Mouse (Mus musculus) R1 (cell line): ENCODE results near the gene Amer2.
A peak's percentile ranks its signal among the peaks of the same experiment; 100 is the strongest.
"Not testable (repeated sequence)": the region's sequence is repeated elsewhere in the genome, so short reads cannot be mapped to it uniquely, and the experiment has no call there.

ENCODE experiments used
- DNase-seq: peaks from one replicate; pipeline ENCODE4 v3.0.0-alpha.2; 2018; ENCODE audit warnings: low read depth, low spot score

Amer2 gene

DNA sequence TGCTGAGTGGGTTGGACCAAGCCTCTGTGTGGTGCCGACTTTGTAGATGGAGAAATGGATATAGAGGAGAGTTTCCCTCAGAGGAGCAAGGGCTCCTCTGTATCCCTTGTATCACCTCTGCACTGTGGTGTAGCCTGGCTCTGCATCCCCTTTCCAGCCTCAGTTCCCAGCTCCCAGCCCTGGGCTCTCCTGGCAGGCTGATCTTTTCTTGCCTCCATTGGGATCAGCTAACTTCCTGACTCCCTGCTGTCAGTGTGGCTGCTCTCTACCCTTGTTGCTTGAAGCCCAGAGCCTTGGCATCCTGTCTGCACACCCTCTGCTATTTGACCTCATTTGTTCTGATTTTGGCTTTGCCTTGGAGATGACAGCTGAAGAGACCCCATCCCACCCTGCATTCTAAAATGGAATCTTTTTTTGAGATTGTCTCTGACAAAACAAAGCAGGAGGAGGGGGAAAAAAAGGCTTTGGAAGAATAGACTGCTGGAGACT, at the start of gene Amer2:
Amer2 (plus strand) TSS at position 439 of the 489 bp plus-strand sequence.
- DNase-seq, result no peak

DNA sequence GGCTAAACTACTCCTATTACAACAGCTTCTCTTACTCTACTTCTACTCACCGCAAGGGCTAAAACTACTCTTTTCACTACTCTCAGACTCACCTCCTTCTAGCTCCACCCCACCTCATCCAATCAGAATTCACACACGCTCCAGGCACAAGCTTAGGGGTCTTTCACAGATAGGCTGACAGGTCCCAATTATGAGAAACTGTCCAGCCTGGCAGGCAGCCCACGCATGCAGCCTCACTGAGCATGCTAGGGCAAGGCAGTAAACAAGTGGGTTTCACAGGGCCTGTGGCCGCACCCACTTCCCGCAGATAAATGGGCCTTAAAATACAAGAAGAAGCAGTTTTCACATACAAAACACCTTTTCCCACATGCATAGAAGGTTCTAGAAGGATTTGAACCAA, 33.1 kb upstream of the Amer2 start:
- not testable (repeated sequence) for DNase-seq

DNA sequence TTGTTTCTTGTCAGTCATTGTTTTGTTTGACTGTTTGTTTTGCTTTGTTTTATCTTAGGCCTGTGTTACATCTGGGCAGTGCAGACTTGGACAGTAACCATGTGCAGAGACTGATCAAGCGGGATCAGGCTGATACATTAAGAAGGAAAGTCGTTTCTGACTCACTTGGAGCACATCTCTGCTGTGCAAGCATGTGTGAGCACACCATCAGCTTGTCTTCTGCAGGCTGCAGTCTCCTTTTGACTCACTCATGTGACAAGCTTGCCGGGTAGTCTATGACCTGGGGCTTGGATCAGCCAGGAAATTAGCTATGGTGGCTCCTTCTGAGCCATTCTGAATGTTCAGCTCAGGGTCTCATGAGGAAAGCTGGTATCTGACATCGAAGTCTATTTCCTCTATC, 32.5 kb upstream of the Amer2 start:
- DNase-seq, result no peak

DNA sequence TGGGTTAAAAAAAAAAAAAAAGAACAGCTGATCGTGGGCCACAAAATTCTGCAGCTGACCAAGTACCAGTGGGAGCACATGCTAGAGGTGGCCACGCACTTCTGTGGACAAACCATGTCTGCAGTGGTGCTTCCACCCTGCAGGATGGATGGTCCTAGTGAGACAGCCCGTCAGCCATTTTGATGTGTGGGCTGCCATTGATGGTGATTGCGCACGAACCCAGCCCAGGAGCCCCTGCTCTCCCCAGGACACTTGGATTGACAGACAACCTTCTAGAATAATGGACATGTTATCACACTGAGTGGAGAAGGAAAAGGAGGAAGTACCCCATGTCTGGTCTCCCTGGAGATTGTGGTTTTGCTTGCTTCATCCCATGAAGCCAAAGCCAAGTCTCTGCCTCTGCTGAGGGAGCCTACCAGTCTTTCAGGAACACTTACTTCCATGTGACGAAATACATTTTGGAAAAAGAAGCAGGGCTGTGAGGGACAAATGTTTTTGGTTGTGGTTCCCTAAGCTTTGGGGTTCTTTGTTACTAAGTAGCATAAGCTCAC, 27.7 kb upstream of the Amer2 start:
- DNase-seq, result no peak

DNA sequence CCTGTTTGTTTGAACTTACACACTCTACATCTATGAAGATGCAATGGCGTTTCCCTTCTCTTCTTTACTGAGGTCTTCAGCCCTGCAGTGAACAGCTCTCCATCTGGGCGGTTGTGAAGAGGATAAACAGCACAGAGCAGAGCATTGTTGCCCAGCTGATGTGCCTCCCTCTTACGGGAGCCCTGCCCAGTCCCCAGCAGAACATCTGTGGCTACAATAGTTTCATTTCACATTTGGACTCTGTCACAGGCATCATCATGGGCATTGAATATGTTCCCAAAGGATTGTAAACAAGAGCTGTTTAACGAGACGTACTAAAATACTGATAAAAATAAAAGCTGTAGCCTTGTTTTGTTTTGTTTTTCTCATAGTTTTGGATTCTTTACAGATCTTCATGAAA, 14.7 kb upstream of the Amer2 start:
- DNase-seq, result no peak

DNA sequence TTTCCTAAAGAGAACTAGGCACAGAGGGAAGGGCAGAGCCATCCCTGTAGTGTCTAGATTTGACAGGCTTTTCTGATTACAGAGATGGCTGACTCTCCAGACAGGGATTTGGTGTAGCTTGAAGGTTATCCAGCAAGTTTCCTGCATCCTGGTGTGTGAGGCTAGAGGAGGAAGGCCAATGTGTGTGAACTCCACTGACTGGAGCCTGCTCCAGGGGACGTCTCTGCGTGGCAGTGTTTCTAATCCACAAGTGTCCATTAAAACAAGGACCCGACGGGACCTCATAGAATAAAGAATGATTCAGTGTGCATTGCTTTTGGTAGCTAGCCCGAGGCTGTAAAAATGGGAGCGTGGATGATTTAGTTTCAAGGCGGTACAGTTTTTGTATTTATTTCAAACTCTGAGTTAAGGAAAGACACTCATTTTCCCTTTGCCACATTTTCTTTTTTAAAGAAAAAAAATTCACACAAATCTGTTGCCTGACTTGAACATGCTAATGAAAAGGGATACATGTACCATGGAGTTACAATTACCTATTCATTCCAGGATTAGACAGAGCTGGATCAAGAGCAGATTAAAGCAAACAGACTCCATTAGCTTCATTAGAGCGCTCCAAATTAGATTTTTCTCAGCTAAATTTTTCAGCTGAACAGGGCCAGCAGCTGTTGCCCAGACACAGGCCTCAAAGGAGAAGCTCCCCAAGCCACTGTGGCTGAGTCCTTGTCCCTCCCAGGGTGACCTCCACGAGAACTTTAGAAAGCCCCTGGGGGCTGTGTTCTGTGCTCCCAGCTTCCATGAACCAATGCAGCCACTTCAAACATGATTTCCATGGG, 11.5 kb upstream of the Amer2 start:
- no peak for DNase-seq

DNA sequence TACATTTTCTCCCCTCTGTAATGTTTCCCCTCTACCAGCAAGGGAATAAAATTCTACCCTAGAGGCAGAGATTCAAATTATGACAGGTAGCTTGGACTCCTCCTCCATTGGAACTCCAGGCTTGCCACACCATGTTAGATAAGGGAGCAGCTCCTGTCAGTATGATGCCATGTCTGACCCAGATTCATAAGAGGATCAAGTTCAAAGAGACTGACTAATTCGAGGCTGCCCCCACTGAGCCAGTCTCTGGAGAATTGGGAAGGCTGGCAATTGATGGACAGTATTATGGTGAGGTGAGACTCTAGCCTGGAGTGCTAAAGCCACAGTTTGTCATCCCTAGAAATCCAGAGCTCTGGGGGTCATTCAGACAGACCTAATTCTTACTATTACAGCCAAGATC, 6.3 kb upstream of the Amer2 start:
- no peak for DNase-seq

DNA sequence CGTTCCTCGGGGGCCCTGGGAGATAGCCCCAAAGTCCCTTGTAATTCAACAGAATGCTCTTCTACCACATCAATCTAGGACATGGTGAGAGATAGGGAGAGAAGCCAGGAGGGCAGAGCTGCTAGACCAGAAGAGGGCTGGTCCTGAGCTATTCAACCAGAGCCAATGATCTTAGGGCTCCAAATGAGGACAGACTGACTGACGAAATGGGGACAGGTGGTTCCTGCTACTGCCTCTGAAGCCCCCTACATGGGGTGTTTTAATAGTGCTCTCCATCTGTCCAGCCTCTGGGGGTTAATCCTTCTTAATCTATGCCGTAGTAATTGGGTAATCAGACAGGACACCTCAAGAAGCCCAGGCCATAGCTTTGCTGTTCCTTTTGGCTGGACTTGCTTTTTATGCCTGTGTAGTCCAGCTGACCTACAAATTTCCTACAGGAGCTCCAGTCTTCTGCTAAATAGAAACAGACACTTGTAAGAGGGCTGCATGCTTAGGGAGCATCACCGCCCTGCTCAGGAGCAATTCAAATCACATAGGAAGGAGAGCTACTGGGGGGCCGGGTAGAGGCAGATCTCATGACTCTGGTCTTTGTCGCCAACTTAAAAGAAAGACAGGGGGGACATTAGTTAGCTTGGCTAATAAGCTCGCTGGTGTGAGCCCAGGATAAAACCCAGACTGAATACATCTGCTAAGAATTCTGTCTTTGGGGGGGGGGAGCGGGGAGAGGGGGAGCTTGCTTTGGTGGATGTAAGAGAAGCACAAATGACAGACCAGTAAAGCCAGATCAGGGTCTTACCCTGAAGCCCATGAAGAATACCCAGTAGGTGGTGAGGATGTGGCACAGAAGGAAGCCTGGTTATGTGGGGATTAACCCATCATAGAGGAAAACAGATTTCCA, 4.0 kb upstream of the Amer2 start:
- DNase-seq, result no peak

DNA sequence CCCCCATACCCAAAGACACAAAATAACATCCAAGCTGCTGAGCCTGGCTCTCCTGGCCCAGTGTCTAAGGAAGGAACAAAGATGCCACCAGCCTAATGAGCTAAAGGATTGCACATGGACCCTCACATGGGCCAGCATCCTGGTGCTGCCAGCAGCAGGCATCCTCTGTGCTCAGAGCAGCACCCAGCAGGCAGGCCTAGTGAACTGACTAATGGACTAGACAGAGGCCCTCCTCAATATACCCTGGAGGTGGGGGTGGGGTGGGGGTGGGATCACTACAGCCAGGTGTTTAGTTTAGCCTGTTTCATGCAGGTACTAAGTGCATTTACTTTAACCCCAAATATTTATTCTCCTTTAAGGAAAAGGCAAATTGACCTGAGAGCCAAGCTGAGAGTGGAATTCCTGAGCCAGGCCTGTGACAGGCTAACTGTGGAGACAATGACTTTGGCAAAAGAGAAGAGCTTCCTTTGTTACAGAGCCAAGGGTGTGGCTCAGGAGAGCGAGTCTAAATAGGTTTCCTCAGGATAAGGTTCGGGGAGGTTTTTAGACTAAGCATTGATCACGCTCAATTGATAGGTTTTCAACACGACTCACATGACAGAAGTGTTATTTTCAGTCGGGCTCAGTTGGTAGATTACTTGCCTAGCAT, 3.3 kb upstream of the Amer2 start:
- peak; percentile 71 for DNase-seq

DNA sequence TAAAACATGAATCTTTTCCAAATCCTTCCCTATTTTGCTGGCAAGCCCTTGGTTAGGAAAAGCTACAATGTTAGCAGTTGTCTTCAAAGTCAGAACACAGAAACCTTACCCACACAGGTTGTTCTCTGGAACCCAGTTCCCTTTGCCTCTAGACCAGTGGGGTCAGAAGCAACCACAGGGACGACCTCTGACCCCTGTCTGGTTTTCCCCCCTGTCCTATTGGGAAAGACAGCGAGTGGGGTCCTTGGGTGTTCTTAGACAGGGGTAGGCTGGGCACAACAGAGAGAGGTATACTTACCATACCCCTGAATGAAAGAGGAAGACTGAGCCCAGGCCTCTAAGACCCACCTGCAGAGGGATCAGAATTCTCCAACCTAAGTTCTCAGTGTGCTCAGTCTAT, 4.0 kb downstream of the Amer2 start:
- DNase-seq, result no peak

DNA sequence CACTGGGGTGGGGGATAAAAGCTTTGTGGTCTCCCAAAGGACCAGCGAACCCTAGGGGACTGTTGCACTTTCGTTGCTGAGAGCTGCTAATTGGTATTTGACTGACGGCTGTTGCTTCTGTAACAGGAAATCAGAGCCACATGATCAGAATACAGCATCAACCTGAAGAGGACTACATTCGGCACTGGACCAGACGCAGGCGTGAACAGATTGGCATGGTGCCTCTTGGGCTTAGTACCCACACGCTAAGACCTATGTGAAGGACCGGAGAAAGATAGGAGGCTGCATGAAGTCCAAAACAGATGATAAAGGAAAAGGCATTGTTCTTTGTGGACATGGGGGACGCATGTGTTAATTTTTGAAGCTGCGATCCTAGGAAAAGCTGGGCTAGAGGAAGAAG, 4.5 kb downstream of the Amer2 start:
- DNase-seq, result peak; percentile 7

DNA sequence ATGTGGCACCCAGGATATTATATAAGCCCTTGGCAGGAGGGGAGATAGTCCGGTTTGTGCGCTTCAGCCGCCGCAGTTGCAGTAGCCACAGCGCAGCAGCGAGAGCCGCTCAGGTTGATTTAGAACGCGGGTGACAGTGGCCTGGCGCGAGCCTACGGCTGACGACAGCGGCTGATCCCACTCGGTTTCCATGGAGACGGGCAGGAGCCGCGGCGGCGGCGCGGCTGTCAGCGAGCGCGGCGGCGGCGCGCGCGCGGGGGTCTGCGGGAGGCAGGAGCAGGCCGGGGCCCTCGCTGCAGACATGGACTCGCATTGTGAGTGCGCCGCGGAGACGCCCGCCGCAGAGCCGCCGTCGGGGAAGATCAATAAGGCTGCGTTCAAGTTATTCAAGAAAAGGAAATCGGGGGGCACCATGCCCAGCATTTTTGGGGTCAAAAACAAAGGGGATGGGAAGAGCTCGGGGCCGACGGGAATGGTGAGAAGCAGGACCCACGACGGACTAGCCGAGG, 5.1 kb downstream of the Amer2 start:
- peak; percentile 76 for DNase-seq

DNA sequence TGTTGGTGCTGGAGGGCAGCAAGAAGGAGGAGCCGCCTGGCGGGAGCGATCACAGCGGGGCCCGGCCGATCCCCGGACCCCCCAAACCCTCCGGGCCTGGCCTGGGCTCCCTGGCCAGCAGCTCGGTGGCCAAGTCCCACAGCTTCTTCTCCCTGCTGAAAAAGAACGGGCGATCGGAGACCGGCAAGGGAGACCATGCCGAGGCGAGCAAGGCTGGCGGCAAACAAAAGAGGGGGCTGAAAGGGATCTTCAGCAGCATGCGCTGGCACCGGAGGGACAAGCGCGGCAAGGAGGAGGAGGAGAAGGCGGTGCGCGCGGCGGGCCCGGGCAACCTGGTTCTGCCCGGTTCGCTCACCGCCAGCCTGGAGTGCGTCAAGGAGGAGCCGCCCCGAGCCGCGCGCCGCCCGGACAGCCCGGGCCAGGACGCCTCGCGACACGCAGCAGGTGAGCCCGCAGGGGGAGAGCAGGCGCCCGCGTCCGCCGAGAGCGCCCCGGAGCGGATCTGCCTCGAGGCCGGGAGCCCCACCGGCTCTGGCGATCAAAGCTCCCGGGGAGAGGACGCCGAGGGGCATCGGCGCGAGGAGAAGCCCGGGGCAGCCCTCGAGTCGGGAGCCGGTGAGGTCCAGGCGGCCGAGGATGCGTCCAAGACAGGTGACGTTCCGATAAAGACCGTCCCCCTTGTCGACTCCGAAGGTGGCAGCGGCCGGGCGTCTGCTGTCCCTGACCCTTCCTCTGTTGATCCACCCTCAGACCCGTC, 5.7 kb downstream of the Amer2 start:
- DNase-seq, result peak; percentile 46

DNA sequence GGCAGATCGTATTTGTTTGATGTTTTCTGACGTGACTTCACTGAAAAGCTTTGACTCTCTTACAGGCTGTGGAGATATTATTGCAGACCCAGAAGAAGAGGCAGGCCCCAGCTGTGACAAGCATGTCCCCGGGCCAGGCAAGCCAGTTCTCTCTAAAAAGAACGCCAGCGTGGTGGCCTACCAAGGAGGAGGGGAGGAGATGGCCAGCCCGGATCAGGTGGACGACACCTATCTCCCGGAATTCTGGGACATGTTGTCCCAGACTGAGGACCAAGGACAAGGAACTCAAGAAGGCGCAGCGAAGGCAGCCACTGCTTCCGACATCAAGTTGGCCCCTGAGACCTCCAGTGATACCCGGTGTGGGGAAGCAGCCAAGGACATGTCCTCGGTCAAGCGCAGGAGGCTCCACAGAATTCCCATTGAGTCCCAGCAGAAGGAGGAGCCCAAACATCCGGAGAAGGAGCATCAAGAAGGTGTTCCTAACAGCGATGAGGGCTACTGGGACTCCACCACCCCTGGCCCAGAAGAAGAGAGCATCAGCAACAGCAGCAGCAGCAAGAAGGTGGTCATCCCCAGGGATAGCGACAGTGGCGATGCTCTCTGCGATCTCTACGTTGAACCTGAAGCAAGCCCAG, 6.4 kb downstream of the Amer2 start:
- peak; percentile 17 for DNase-seq

DNA sequence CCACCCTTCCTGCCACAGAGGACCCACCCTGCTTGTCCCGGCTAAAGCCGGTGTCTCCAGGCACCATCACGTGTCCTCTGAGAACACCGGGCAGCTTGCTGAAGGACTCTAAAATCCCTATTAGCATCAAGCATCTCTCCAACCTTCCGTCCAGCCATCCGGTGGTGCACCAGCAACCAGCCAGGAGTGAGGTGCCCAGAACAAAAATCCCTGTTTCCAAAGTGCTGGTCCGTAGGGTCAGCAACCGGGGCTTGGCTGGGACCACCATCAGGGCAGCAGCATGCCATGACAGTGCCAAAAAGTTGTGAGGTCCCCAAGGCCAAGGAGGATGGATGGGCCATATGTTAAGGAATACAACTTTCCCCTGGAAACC, 6.9 kb downstream of the Amer2 start:
- DNase-seq, result no peak

DNA sequence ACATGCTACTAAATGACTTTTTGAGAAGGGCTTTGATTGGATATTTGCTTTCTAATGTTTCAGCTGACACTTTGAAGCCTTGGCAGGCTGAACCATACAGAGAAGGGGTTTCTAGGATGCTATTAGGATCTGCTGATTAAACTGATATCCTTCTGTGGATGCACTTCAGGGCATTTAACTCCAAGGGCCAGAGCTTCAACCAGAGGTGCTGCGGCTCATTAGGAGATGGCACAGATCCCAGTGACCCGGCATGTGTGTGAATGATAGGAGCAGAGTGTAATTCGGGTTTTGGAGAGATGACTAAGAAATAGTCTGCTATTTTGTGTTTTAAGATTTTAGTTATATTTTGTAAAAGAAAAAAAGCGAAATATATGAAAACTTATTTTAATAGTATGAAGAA, 8.6 kb downstream of the Amer2 start:
- DNase-seq, result no peak

DNA sequence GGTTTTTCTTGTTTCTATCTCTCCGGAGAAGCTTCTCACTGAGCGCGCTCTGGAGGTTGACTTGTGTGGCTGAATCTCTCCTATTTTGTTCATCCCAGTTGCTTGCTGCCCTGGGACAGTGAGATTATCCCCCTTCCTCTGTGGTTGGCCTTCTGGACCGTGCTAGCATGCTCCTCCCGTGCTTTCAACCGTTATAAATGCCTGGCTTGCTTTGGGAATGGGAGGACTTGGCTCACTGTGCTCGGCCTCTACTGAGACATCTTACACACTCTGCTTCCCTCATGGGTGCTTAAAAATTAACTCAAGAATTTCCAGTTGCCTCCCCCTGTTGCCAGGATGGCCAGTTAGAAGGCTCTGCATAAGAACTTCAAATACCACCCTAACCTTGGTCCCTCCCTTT, 10.8 kb downstream of the Amer2 start:
- no peak for DNase-seq

DNA sequence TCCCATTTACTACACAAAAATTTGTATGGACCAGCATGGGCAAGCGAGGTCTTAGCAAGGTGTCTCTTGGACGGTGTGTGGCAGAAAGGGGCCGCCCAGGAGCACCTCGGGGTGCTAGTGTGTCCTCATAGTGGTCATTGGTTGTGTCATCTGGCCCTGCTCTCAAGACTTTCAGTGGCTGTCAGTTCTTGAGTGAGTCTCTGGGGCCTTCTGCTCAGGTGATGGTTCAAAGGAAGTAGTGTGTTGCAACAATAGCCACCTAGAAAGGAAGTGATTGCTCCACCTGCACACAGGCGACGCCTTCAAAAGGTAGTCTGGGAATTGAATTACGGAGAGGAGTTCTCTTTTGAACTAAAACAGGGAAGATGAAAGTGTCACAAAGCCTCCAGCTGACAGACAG, 11.2 kb downstream of the Amer2 start:
- no peak for DNase-seq

DNA sequence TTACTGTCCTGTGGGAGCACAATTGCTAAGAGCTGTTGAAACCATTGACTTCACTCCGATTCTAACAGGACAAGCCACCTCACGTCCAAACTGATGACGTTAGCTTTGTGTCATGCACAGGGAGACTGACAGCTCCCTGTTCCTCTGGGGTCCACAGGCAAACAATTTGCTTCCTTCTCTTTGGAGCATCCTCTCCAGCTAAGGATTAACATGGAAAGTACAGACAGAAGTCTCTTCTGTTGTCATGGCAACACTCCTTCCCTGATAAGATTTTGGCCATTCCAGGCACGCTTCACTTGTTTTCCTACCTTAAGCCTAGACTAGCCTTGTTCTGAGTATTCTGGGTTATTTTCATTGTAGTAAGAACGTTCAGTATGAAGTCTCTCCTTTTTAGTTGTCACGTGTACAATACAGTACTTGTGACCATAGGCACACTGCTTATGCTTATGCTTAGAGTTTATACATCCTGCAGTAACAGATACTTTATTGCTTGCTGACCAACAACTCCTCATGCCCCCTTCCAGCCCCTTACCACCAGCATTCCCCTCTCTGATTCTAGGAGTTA, 12.1 kb downstream of the Amer2 start:
- DNase-seq, result peak; percentile 30
